Mouse (Mus musculus): ENCODE data around the gene Vmn1r116.
"Not testable (repeated sequence)": the region's sequence is repeated elsewhere in the genome, so short reads cannot be mapped to it uniquely, and the experiment has no call there.

Gene Vmn1r116

DNA sequence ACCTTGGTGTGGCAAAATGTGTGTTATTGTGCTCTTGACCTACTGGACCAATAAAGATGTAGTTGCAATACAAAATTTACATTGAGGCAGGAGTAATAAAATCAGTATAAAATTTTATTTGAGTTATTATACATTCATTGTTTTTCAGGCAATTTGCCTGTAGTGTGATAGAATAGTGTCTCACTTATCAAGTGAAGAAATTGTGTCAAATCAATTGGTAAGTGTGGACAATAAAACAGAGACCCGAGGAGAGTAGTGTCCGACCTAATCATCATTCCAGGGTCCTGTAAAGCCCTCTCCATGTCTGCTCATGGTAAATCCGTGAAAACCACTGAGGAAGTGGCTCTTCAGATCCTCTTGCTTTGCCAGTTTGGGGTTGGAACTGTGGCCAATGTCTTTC is at the start of gene Vmn1r116:
TSS of gene Vmn1r116 (plus strand) at position 301 of the 400 bp plus-strand sequence.
- not testable (repeated sequence) for DNase-seq (ENCODE audit: low read depth, low spot score)

DNA sequence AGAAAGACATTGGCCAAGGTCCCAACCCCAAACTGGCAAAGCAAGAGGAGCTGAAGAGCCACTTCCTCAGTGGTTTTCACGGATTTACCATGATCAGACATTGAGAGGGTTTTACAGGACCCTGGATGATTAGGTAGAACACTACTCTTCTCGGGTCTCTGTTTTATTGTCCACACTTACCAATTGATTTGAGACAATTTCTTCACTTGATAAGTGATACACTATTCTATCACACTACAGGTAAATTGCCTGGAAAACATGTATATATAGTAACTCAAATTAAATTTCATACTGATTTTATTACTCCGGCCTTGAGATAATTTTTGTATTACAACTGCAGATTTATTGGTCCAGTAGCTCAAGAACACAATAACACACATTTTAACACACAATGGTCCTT is 27.2 kb upstream of the Vmn1r116 start, which contains the start of gene Vmn1r115:
TSS of gene Vmn1r115 (minus strand) at position 101 of the 400 bp plus-strand sequence.
- not testable (repeated sequence) for DNase-seq (ENCODE audit: low read depth, low spot score)

DNA sequence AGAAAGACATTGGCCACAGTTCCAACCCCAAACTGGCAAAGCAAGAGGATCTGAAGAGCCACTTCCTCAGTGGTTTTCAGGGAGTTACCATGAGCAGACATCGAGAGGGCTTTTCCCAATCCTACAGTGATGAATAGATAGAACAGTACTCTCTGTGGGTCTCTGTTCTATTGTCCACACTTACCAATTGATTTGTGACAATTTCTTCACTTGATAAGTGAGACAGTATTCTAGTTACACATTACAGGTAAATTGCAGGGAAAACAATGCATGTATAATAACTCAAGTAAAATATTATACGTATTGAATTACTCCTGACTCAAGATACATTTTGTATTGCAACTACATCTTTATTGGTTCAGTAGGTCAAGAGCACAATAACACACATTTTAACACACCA is 12.0 kb downstream of the Vmn1r116 start, which contains the start of gene Vmn1r117:
TSS of gene Vmn1r117 (minus strand) at position 101 of the 400 bp plus-strand sequence.
- DNase-seq (ENCODE audit: low read depth, low spot score): not testable (repeated sequence)

DNA sequence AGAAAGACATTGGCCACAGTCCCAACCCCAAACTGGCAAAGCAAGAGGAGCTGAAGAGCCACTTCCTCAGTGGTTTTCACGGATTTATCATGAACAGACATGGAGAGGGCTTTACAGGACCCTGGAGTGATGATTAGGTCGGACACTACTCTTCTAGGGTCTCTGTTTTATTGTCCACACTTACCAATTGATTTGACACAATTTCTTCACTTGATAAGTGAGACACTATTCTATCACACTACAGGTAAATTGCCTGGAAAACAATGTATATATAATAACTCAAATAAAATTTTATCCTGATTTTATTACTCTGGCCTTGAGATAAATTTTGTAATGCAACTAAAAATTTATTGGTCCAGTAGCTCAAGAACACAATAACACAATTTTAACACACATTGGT is 40.2 kb downstream of the Vmn1r116 start, which contains the start of gene Vmn1r118:
TSS of gene Vmn1r118 (minus strand) at position 101 of the 400 bp plus-strand sequence.
- DNase-seq (ENCODE audit: low read depth, low spot score): not testable (repeated sequence)

All from brain, adult 2 months (tissue).